Mouse (Mus musculus) right cerebral cortex, postnatal 36 days (tissue): ENCODE measurements around the gene Thg1l.

Experiments
- DNase-seq, 2 experiments: peaks; one replicate each; pipeline ENCODE4 v3.0.0; 2022; ENCODE audit warnings: low spot score in 2 of 2, mixed read lengths in 1 of 2

The Thg1l gene

DNA sequence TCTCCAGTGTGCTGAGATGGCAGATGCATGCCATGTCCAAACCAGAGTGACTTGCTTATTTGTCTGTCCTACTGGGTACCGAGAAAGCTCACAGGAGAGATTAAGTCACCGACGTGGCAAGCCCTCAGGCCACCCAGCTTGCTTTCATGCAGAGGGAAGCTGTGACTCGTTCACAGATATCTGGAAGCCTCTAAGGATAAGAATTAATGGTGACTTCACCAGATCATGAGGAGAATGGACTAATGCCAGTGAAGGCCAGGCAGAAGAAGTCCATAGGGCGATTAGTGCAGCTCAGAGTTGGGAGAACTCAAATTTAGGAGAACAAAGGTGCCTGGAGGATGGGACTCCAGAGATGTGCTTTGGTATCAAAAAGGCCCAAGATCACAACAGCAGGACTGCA, 27.8 kb downstream of the Thg1l start:
- no peak for DNase-seq

DNA sequence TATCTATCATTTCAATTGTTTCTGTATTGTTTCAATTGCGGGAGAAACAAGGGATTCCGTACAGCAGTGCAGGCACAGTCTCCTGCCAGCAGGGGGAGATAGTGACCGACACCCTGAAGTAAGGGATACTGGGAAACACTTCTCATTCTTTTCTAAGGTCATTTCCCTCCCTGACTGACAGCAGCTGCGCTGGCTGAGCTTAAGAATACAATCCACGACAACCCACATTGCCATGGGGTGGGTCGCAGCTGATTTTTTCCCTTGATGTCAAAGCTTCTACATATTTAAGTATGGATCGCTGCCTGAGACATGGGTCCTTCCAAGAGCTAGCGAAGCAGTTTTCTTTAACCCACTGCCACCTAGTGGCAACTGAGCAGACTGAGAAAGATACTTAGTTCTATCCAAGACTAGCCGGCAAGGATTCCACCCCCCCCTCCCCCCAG, 28.6 kb downstream of the Thg1l start:
- peak; percentile 50 to 61 for DNase-seq

DNA sequence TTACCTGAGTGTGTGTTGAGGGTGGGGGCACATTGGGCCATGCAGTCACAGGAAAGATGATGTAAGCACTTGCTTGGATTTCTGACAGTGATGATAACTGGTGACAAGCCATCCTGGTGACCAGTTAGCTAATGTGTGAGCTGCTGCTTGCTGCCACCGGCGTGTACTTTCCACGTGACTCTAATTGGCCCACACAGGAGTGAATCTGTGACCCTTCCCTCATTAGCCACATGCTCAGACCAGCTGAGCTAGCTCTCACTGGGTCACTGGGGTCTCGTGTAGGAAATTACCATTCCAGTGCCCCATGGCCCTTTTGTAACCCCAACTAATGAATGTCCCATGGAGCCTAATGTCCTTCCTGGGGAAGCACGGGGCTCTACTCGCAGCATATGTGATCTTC, 29.9 kb downstream of the Thg1l start:
- DNase-seq: no peak

DNA sequence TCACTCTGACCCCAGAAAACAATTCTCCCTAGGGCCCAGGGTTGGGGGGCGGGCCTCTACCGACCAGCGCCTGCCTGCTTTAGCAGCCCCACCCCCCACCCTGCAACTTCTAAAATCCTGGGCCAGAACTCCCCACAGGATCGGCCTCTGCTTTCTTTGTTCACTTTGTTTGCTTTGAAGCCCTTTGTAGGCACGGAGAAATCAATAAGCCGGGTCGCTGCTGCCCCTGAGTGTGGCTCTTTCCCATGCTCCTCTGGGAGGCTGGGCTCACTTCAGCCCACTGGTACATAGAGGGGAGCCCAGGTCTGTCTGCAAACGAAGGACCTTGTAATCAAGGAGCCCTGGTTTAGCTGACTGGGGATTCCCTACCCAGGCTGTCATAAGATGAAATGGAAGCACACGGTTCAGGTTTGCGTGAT, 33.8 kb downstream of the Thg1l start:
- DNase-seq: no peak

DNA sequence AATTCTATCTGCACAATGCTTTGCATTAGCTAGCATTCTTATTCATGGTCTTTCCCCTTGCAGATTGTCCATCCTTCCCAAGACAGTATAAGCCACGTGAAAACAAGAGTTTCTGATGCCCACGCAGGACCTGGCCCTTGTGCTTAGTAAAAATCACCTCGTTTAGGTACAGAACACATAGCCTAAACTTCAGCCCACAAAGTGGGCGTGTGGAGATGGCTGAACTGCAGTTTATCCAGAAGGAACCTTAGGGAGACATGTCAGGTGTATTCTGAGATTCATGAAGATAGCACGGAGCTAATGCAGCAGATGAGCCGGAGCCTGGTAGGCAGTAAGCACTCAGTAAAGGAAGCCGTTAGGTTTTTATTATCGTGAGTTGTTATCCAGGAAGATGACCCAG, 34.3 kb downstream of the Thg1l start:
- DNase-seq: no peak

DNA sequence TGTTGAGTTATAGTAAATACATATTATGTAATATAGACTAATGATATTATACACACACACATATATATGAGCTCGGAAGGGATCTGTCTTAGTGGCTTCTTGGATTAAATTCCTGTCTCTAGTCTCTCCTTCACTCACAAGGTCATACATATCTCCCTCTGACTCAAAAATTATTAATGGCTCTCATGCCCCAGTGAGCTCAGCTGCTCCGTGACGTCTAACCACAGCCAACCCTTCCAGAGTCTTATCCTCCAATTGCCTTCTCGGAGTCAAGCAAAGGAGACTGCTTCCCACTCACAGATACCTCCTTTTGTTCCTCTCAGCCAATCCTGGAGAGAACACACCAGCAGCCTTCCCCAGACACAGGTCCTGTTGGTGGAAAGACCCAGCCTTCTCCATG, 36.5 kb downstream of the Thg1l start:
- no peak for DNase-seq

DNA sequence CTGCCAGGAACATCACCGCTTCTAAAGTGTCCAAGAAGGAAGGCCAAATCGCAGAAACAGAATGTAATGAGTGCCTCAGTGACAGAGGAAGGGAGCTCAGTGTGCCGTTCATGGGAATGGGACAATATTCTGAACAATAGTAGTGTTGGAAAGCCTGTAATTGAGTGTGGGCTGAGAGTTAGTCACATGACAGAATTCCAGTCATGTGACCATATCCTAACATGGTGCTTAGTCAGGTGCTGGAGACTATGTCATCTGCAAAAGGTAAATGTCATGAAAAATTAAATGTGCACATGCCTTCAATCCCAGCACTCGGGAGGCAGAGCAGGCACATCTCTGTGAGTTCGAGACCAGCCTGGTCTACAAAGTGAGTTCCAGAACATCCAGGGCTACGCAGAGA, 37.3 kb downstream of the Thg1l start:
- DNase-seq: no peak

DNA sequence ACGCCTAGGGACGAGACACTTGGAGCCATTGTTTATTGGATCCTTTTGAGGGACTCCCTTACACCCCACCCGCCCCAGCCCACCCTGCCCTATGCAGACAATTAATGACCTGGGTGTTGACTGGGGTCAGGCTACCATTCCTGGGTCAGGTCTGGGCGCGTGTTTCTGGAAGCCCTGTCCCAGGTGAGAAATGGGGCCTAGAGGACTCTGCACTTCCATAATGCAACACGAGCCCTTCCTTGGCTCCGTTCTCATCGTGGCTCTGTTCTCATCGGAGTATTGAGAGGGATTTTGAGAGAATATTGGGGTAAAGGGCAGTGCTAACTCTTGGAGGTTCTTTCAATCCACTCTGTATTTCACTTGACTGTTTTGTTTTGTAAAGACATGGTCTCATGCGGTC, 39.1 kb downstream of the Thg1l start:
- no peak for DNase-seq

DNA sequence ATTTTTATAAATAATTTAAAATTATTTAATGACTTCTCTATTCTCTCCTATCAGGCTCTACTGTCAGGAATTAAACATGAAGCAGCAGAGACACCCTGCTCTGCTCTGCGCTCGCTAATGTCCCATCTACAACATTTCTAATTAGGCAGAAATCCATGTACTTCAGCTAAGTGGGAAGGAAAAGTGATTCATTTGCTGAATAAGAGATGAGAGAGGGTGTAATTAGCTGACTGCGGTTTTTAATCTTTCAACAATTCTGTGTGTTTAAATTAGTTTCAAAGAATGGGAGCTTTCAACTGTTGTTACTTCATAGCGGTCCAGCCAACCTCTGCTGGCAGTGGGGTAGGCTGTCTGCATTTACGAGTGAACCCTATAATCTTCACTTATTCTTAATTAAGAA, 44.6 kb downstream of the Thg1l start:
- DNase-seq: no peak

DNA sequence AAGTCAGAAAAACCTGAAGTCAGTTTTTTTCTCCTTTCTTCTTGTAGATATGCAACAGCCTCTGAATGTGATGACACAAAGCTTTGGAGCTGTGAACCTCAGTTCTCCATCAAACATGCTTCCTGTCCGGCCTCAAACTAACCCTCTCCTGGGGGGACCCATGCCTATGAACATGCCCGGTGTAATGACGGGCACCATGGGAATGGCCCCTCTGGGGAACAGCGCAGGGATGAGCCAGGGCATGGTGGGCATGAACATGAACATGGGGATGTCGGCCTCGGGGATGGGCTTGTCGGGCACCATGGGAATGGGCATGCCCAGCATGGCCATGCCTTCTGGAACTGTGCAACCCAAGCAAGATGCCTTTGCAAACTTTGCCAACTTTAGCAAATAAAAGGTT, 46.4 kb downstream of the Thg1l start:
- no peak for DNase-seq

DNA sequence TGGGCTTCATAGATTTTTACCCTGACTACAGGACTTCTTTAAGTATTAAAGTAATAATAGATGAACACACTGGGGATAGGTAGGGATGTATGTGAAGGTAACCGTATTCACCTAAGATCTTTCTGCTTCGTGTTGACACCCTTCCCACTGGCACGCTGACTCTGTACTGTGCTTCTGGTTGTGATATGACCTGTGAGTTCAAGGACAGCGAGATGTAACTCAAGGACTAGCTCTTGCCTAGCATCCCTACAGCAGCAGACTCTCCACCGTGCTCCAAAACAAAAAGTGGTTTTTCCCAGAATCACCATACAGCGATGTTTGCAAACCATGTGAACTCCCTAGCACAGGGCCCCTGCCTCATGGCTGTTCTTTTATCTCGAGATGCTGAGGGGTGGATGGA, 47.2 kb downstream of the Thg1l start:
- DNase-seq: no peak

DNA sequence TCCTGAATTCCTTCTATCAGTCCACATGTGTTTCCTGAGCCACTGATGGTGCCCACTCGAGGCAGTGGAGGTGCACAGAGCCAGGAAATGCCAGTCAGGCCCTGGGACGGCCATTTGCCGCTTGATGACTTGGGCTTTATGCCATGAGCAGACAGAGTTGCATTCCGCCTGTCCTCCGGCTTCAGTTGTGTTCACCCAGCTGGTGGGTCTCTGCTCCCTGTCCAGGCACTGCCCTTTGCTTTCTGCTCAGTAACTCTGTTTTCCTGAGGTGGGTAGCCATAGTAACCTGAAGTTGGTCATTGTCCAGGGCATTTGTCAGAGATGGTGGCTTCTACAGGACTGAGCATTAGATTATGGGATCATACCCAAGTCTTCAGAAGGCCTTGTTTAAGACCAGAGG, 48.0 kb downstream of the Thg1l start:
- no peak for DNase-seq

DNA sequence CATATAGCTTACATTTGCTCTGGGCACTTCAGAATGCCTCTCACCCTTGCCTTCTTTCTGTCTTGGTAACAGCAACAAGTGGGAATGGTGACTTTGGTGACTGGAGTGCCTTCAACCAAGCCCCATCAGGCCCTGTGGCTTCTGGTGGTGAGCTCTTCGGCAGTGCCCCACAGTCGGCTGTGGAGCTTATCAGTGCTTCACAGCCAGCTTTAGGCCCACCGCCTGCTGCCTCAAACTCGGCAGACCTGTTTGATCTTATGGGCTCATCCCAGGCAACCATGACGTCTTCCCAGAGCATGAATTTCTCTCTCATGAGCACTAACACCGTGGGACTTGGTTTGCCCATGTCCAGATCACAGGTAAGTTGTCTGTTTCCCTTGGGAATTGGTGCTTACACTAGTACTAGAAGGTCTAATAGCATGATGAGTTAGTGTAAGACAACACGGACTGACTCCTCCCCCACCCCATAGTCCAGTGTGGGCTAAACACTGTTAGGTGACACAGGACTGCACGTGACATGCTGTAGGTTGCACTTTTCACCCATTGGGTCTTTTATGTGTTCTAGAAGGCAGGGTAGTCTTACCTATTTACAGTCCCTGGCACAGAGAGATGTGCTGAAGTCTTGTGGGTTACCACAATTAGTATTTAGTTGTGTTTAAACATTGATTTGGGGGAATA, 49.0 kb downstream of the Thg1l start:
- DNase-seq: no peak

DNA sequence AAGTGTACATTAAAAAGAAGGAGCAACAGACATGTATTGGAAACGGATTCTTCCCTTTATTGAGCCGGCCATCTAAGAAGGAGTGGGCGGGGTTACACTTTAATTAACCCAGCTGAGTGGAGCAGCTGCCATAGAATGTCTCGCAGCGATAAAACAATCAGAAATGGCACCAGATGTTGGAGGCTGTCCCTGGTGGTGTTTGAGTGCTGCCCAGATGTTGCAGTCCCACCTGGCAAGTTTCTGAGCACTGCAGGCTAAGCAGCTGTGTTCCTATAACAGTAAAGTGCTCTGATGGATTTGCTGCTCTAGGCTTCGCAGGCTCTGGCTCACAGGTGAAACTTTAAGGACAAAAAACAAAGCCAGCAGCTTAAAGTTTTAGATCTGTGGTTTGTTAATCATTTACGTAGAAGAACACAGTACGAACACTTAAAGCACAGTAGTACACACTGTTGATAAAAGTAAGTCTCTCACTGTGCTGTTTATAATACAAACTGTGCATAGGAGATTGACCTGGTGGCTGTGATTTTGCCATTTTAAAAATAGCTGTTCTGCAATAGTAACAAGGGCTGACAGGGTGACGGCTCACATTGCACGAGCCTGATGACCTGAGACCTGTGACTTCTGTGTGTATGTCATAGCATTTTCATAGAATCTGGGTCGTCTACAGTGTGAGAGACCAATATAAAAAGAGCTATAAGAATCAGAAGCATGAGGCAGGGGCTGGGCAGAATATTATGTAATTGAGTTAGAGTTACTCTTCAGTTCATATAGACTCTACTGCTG, 54.9 kb downstream of the Thg1l start:
- DNase-seq: no peak

DNA sequence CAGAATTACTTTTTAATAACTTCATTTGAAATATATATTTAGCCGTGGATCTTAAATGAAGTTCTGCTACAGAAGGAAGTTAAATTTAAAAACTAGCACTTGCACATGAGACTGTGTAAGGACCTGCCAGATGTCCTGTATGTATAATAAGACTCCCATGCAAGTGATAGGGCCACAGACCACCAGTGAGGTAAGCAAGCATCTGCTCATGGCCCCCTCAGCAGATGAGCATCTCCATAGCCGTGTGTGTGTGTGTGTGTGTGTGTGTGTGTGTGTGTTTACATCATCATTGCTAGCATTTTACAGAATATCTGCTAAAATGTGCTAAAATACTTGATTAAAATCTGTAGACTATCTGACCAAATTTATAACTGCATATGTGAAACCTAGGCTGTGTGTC, 57.9 kb downstream of the Thg1l start:
- DNase-seq: no peak
